Mouse (Mus musculus) limb, embryonic 15.5 days (tissue): ENCODE data around the gene Zbtb42. TPM values are rescaled to one million over a fixed set of nuclear protein-coding genes. Genes with fewer than 3 reads are reported as not detected.

Source experiments
- ATAC-seq: fragments of 200-750 bp; cut with Nextera tagmentation; 2 replicates; pipeline ENCODE4 v1.8.0; 2017; ENCODE audit warnings: low read depth, moderate TSS enrichment; ENCODE audit not compliant: insufficient number of reproducible peaks, low FRiP score, low TSS enrichment
- H3K27ac ChIP-seq: fragments of 300-500 bp; sonication (generic); 2 replicates; pipeline ENCODE4 v1.5.1; 2015; ENCODE audit warnings: moderate library complexity, mild to moderate bottlenecking, inconsistent platforms
- H3K27me3 ChIP-seq: fragments of 300-500 bp; sonication (generic); 2 replicates; pipeline ENCODE4 v1.6.1; 2015; ENCODE audit warnings: inconsistent platforms
- H3K36me3 ChIP-seq: fragments of 300-500 bp; sonication (generic); 2 replicates; pipeline ENCODE4 v1.6.1; 2015; ENCODE audit warnings: inconsistent platforms
- H3K4me1 ChIP-seq: fragments of 300-500 bp; sonication (generic); 2 replicates; pipeline ENCODE4 v1.6.1; 2015; ENCODE audit warnings: inconsistent platforms
- H3K4me2 ChIP-seq: fragments of 300-500 bp; sonication (generic); 2 replicates; pipeline ENCODE4 v1.6.1; 2015; ENCODE audit warnings: mild to moderate bottlenecking, inconsistent platforms
- H3K4me3 ChIP-seq: fragments of 300-500 bp; sonication (generic); 2 replicates; pipeline ENCODE4 v1.5.1; 2015; ENCODE audit warnings: mild to moderate bottlenecking, inconsistent platforms
- H3K9ac ChIP-seq: fragments of 300-500 bp; sonication (generic); 2 replicates; pipeline ENCODE4 v1.6.1; 2015; ENCODE audit warnings: inconsistent platforms
- H3K9me3 ChIP-seq: fragments of 300-500 bp; sonication (generic); 2 replicates; pipeline ENCODE4 v1.6.1; 2016; ENCODE audit warnings: inconsistent platforms
- WGBS: fragments of 180-500 bp; shearing (Covaris S2); methylation state at CpG from one replicate; pipeline ENCODE4 v1.1.7; 2015; 5-methylcytosine and 5-hydroxymethylcytosine counted together
- polyA plus RNA-seq: library from polyadenylated mRNA; unstranded; fragments of >200 nt; fragmentation: Nextera tagmentation; extraction: Ambion mirVana; gene quantifications from 2 replicates; pipeline ENCODE4 v1.2.1, GENCODE M21; 2015

Zbtb42 gene
- polyA plus RNA-seq, 1 experiment from 2014 or later, result 3.4 TPM

GRCm38 (mm10) chr12:112644855-112645506 is 33.6 kb upstream of the Zbtb42 start:
- Histone ChIP-seq H3K4me1 (peaks cover 23% of the 10 kb centered on the region), H3K27ac (peak overlapping the region; percentile 91), H3K27me3 (no peaks in the 10 kb centered on the region), H3K9me3 (no peaks in the 10 kb centered on the region), H3K9ac (peak overlapping the region; percentile 59), H3K4me2 (peak overlapping the region; percentile 77), H3K4me3 (peak overlapping the region; percentile 66), H3K36me3 (peaks cover 30% of the 10 kb centered on the region)
- WGBS, result under 1% methylated on average over 75 of the region's 75 CpGs
- no peak; the same call in 1 of the 2 replicates for ATAC-seq

- no peaks in the 10 kb centered on the region for H3K9me3 ChIP-seq
- 36% methylated on average over 6 of the region's 6 CpGs for WGBS
Observed at GRCm38 (mm10) chr12:112646139-112646538, 32.5 kb upstream of the Zbtb42 start.

GRCm38 (mm10) chr12:112648081-112648480 is 30.5 kb upstream of the Zbtb42 start:
- Histone ChIP-seq H3K4me2 (no peak overlapping the region), H3K27ac (no peak overlapping the region), H3K9ac (no peak overlapping the region), H3K4me3 (no peak overlapping the region), H3K9me3 (no peaks in the 10 kb centered on the region), H3K36me3 (peaks cover 61% of the 10 kb centered on the region), H3K4me1 (peaks cover 26% of the 10 kb centered on the region), H3K27me3 (no peaks in the 10 kb centered on the region)
- ATAC-seq, result no peak
- 86% methylated on average over 5 of the region's 5 CpGs for WGBS

More at GRCm38 (mm10) chr12:112646139-112646538, 32.5 kb upstream of the Zbtb42 start:
- Histone ChIP-seq H3K4me1 (peaks cover 26% of the 10 kb centered on the region), H3K27ac (0 out of 2 replicates have a peak overlapping the region, but pooled peaks have one; percentile 91), H3K27me3 (no peaks in the 10 kb centered on the region), H3K4me2 (peak overlapping the region; percentile 77), H3K4me3 (peak overlapping the region; percentile 66), H3K36me3 (peaks cover 41% of the 10 kb centered on the region), H3K9ac (peak overlapping the region; percentile 59; the same call in 1 of the 2 replicates)
- no peak for ATAC-seq

GRCm38 (mm10) chr12:112651778-112652439 is 26.7 kb upstream of the Zbtb42 start:
- no peak overlapping the region for H3K27ac ChIP-seq
- H3K4me1 ChIP-seq, result peaks cover 14% of the 10 kb centered on the region
- H3K9me3 ChIP-seq, result no peaks in the 10 kb centered on the region
- 77% methylated on average over 5 of the region's 5 CpGs for WGBS
- H3K4me3 ChIP-seq, result no peak overlapping the region
- ATAC-seq, result no peak
- no peak overlapping the region for H3K9ac ChIP-seq
- H3K36me3 ChIP-seq, result peaks cover 99% of the 10 kb centered on the region
- no peak overlapping the region for H3K4me2 ChIP-seq
- H3K27me3 ChIP-seq, result no peaks in the 10 kb centered on the region

GRCm38 (mm10) chr12:112653157-112653824 is 25.3 kb upstream of the Zbtb42 start:
- Histone ChIP-seq H3K27me3 (no peaks in the 10 kb centered on the region), H3K4me2 (no peak overlapping the region), H3K36me3 (peaks cover 100% of the 10 kb centered on the region), H3K4me3 (no peak overlapping the region), H3K4me1 (peaks cover 10% of the 10 kb centered on the region; the same call in 1 of the 2 replicates), H3K9me3 (no peaks in the 10 kb centered on the region), H3K27ac (0 out of 2 replicates have a peak overlapping the region, but pooled peaks have one; percentile 14), H3K9ac (no peak overlapping the region)
- WGBS, result 50% methylated on average over 7 of the region's 7 CpGs
- 0 out of 2 replicates have a peak, but pooled peaks have one; percentile 17 for ATAC-seq

GRCm38 (mm10) chr12:112654076-112654475 is 24.6 kb upstream of the Zbtb42 start:
- Histone ChIP-seq H3K27me3 (no peaks in the 10 kb centered on the region), H3K4me2 (no peak overlapping the region), H3K9me3 (no peaks in the 10 kb centered on the region), H3K4me3 (no peak overlapping the region), H3K27ac (peak overlapping the region; percentile 14; the same call in 1 of the 2 replicates), H3K9ac (no peak overlapping the region), H3K36me3 (peaks cover 100% of the 10 kb centered on the region), H3K4me1 (peaks cover 13% of the 10 kb centered on the region; the same call in 1 of the 2 replicates)
- 86% methylated on average over 5 of the region's 5 CpGs for WGBS
- ATAC-seq, result no peak

- H3K9ac ChIP-seq, result no peak overlapping the region
- H3K4me1 ChIP-seq, result peaks cover 51% of the 10 kb centered on the region
- H3K36me3 ChIP-seq, result peaks cover 95% of the 10 kb centered on the region
- no peak overlapping the region for H3K4me3 ChIP-seq
- no peak overlapping the region for H3K4me2 ChIP-seq
- no peaks in the 10 kb centered on the region for H3K9me3 ChIP-seq
- no peak for ATAC-seq
- peak overlapping the region; percentile 19 for H3K27ac ChIP-seq
- H3K27me3 ChIP-seq, result no peaks in the 10 kb centered on the region
- WGBS, result 91% methylated on average over 7 of the region's 7 CpGs
Observed at GRCm38 (mm10) chr12:112658619-112659018, 20.0 kb upstream of the Zbtb42 start.

- Histone ChIP-seq H3K36me3 (peaks cover 90% of the 10 kb centered on the region), H3K4me2 (no peak overlapping the region), H3K27ac (peak overlapping the region; percentile 19), H3K27me3 (no peaks in the 10 kb centered on the region), H3K9me3 (no peaks in the 10 kb centered on the region), H3K9ac (no peak overlapping the region), H3K4me1 (peaks cover 56% of the 10 kb centered on the region), H3K4me3 (no peak overlapping the region)
- WGBS, result 82% methylated on average over 6 of the region's 6 CpGs
- ATAC-seq, result no peak
Observed at GRCm38 (mm10) chr12:112659109-112659508, 19.5 kb upstream of the Zbtb42 start.

- peak; percentile 76 for ATAC-seq
- peak overlapping the region; percentile 10 for H3K4me3 ChIP-seq
- no peak overlapping the region; the same call in 1 of the 2 replicates for H3K9ac ChIP-seq
Observed at GRCm38 (mm10) chr12:112660576-112661326, 17.9 kb upstream of the Zbtb42 start.

GRCm38 (mm10) chr12:112661327-112661605 is 17.4 kb upstream of the Zbtb42 start:
- peak overlapping the region; percentile 10; the same call in 1 of the 2 replicates for H3K4me3 ChIP-seq
- WGBS, result 73% methylated on average over 3 of the region's 3 CpGs
- peak overlapping the region; percentile 91 for H3K27ac ChIP-seq
- H3K27me3 ChIP-seq, result no peaks in the 10 kb centered on the region
- H3K9me3 ChIP-seq, result no peaks in the 10 kb centered on the region
- peaks cover 70% of the 10 kb centered on the region for H3K4me1 ChIP-seq
- peak overlapping the region; percentile 36 for H3K4me2 ChIP-seq
- no peak for ATAC-seq
- H3K9ac ChIP-seq, result no peak overlapping the region; the same call in 1 of the 2 replicates
- peaks cover 86% of the 10 kb centered on the region for H3K36me3 ChIP-seq

More at GRCm38 (mm10) chr12:112660576-112661326, 17.9 kb upstream of the Zbtb42 start:
- WGBS, result 27% methylated on average over 5 of the region's 5 CpGs
- peaks cover 86% of the 10 kb centered on the region for H3K36me3 ChIP-seq
- H3K27me3 ChIP-seq, result no peaks in the 10 kb centered on the region
- H3K27ac ChIP-seq, result peak overlapping the region; percentile 91
- peak overlapping the region; percentile 36 for H3K4me2 ChIP-seq
- H3K9me3 ChIP-seq, result no peaks in the 10 kb centered on the region
- H3K4me1 ChIP-seq, result peaks cover 65% of the 10 kb centered on the region

GRCm38 (mm10) chr12:112661851-112662250 is 16.8 kb upstream of the Zbtb42 start:
- H3K9me3 ChIP-seq, result no peaks in the 10 kb centered on the region
- no peak overlapping the region for H3K4me3 ChIP-seq
- no peak overlapping the region for H3K9ac ChIP-seq
- peaks cover 76% of the 10 kb centered on the region for H3K4me1 ChIP-seq
- H3K27me3 ChIP-seq, result no peaks in the 10 kb centered on the region
- H3K27ac ChIP-seq, result peak overlapping the region; percentile 91
- no peak overlapping the region for H3K4me2 ChIP-seq
- WGBS, result 81% methylated on average over 9 of the region's 9 CpGs
- no peak for ATAC-seq
- peaks cover 84% of the 10 kb centered on the region for H3K36me3 ChIP-seq
